Mouse (Mus musculus) CH12.LX (cell line): ENCODE results near the gene Ptgir. TPM values are rescaled to one million over a fixed set of nuclear protein-coding genes. Genes with fewer than 3 reads are reported as not detected.

Source experiments
- DNase-seq: peaks from one replicate; pipeline ENCODE4 v3.0.0-alpha.2; 2013; ENCODE audit errors: extremely low read depth
- H3K27ac ChIP-seq: 2 replicates; pipeline ENCODE4 v1.5.1; 2012; ENCODE audit warnings: low read depth, mild to moderate bottlenecking, control low read depth, moderate library complexity; ENCODE audit not compliant: insufficient read depth
- H3K27me3 ChIP-seq: replicated peaks from 2 replicates; pipeline ENCODE3; 2012; ENCODE audit warnings: inconsistent platforms
- H3K36me3 ChIP-seq, 2 experiments: replicated peaks in 1 of 2; 2 replicates each; pipeline versions ENCODE3 to v1.6.1; 2012; ENCODE audit warnings: inconsistent platforms in 1 of 2, low read length in 1 of 2, mild to moderate bottlenecking in 1 of 2, mixed read lengths in 1 of 2, moderate library complexity in 1 of 2; ENCODE audit not compliant: control insufficient read depth in 1 of 2, insufficient read depth in 1 of 2
- H3K4me1 ChIP-seq, 2 experiments: 2 replicates each; pipeline ENCODE4 v1.6.1; 2012; ENCODE audit warnings: inconsistent platforms in 1 of 2, moderate library complexity in 1 of 2; ENCODE audit not compliant: insufficient read depth in 2 of 2, control insufficient read depth in 1 of 2
- H3K4me2 ChIP-seq: 2 replicates; pipeline ENCODE4 v1.6.1; 2012; ENCODE audit warnings: low read depth, mild to moderate bottlenecking, control low read depth; ENCODE audit not compliant: poor library complexity, insufficient read depth, severe bottlenecking
- H3K4me3 ChIP-seq, 3 experiments: fragments of 150-350 bp in 1 of 3; sonication (generic) in 1 of 3; replicated peaks in 1 of 3; 2 replicates each; pipeline versions ENCODE3 to v1.5.1; 2011 to 2012; ENCODE audit warnings: low read depth in 2 of 3, low read length in 2 of 3, mild to moderate bottlenecking in 2 of 3, moderate library complexity in 2 of 3, control low read depth in 1 of 3, improper control_type of control experiment in 1 of 3, inconsistent platforms in 1 of 3, mixed read lengths in 1 of 3; ENCODE audit not compliant: poor library complexity in 1 of 3
- H3K79me2 ChIP-seq: replicated peaks from 2 replicates; pipeline ENCODE4 v1.6.1; 2012; ENCODE audit warnings: mild to moderate bottlenecking, moderate library complexity; ENCODE audit not compliant: control insufficient read depth, poor library complexity, insufficient read depth, severe bottlenecking; ENCODE audit errors: extremely low read depth
- H3K9ac ChIP-seq: 2 replicates; pipeline ENCODE4 v1.6.1; 2012; ENCODE audit warnings: low read depth, mild to moderate bottlenecking, control low read depth, moderate library complexity; ENCODE audit not compliant: insufficient read depth
- H3K9me3 ChIP-seq: replicated peaks from 2 replicates; pipeline ENCODE3; 2012; ENCODE audit warnings: low read length, inconsistent platforms, mixed read lengths
- CHD1 ChIP-seq: IDR thresholded peaks from 2 replicates; pipeline ENCODE4 v1.6.1; 2012; ENCODE audit warnings: low read depth, low read length, improper control_type of control experiment, inconsistent platforms
- CHD2 ChIP-seq: IDR thresholded peaks from 2 replicates; pipeline ENCODE4 v1.6.1; 2011; ENCODE audit warnings: low read length, improper control_type of control experiment
- CTCF ChIP-seq, 2 experiments: IDR thresholded peaks in 1 of 2; conservative IDR thresholded peaks in 1 of 2; 2 replicates each; pipeline ENCODE4 v1.5.1; 2011 to 2012; ENCODE audit warnings: low read depth in 2 of 2, low read length in 2 of 2, improper control_type of control experiment in 1 of 2, inconsistent platforms in 1 of 2, mild to moderate bottlenecking in 1 of 2, moderate library complexity in 1 of 2
- E2F4 ChIP-seq: IDR thresholded peaks from 2 replicates; pipeline ENCODE4 v1.6.1; 2011; ENCODE audit warnings: low read depth, low read length, improper control_type of control experiment; ENCODE audit not compliant: insufficient replicate concordance
- EP300 ChIP-seq: IDR thresholded peaks from 2 replicates; pipeline ENCODE4 v1.6.1; 2011; ENCODE audit warnings: low read length, improper control_type of control experiment
- KAT2A ChIP-seq: IDR thresholded peaks from 2 replicates; pipeline ENCODE4 v1.6.1; 2012; ENCODE audit warnings: low read length, improper control_type of control experiment, inconsistent platforms; ENCODE audit not compliant: insufficient replicate concordance
- MEF2A ChIP-seq: IDR thresholded peaks from 2 replicates; pipeline ENCODE4 v1.6.1; 2014; ENCODE audit warnings: low read depth, mild to moderate bottlenecking, inconsistent platforms, low read length, improper control_type of control experiment, borderline replicate concordance
- NELFE ChIP-seq: IDR thresholded peaks from 2 replicates; pipeline ENCODE4 v1.6.1; 2011; ENCODE audit warnings: low read depth, low read length, improper control_type of control experiment
- NRF1 ChIP-seq: IDR thresholded peaks from 2 replicates; pipeline ENCODE4 v1.6.1; 2014; ENCODE audit warnings: low read depth, mild to moderate bottlenecking, inconsistent platforms, low read length, improper control_type of control experiment, moderate library complexity
- PAX5 ChIP-seq: IDR thresholded peaks from 2 replicates; pipeline ENCODE4 v1.6.1; 2012; ENCODE audit warnings: low read length, inconsistent platforms, mixed read lengths
- POLR2AphosphoS2 ChIP-seq: IDR thresholded peaks from 2 replicates; pipeline ENCODE4 v1.6.1; 2011; ENCODE audit warnings: low read depth, low read length, improper control_type of control experiment
- RAD21 ChIP-seq: IDR thresholded peaks from 2 replicates; pipeline ENCODE4 v1.6.1; 2011; ENCODE audit warnings: low read depth, mild to moderate bottlenecking, low read length, improper control_type of control experiment, moderate library complexity
- RCOR1 ChIP-seq: conservative IDR thresholded peaks from 2 replicates; pipeline ENCODE4 v1.6.1; 2012; ENCODE audit warnings: low read depth, mild to moderate bottlenecking, inconsistent platforms, low read length, improper control_type of control experiment
- SMC3 ChIP-seq: IDR thresholded peaks from 2 replicates; pipeline ENCODE4 v1.6.1; 2011; ENCODE audit warnings: low read depth, low read length, improper control_type of control experiment
- TBP ChIP-seq: conservative IDR thresholded peaks from 2 replicates; pipeline ENCODE4 v1.6.1; 2011; ENCODE audit warnings: low read depth, low read length, improper control_type of control experiment
- UBTF ChIP-seq: IDR thresholded peaks from 2 replicates; pipeline ENCODE4 v1.6.1; 2012; ENCODE audit warnings: low read depth, mild to moderate bottlenecking, inconsistent platforms, low read length, improper control_type of control experiment, moderate library complexity
- ZMIZ1 ChIP-seq: IDR thresholded peaks from 2 replicates; pipeline ENCODE4 v1.6.1; 2012; ENCODE audit warnings: low read depth, mild to moderate bottlenecking, inconsistent platforms, low read length, improper control_type of control experiment
- ZNF384 ChIP-seq: IDR thresholded peaks from 2 replicates; pipeline ENCODE4 v1.6.1; 2012; ENCODE audit warnings: low read depth, low read length, improper control_type of control experiment, inconsistent platforms
- dilution Hi-C: fragments of 300-500 bp; cut with MboI; formaldehyde crosslinking; loops from 2 replicates; pipeline ENCODE4 v1.14.3; 2020; ENCODE audit warnings: low sequenced_read_pairs; ENCODE audit not compliant: extremely low pct_unique_long_range_greater_than_20kb, extremely low pct_ligation_motif_present
- in situ Hi-C: fragments of 300-500 bp; cut with MboI; formaldehyde crosslinking; loops from 3 replicates; pipeline ENCODE4 v1.14.3; 2019; ENCODE audit warnings: low sequenced_read_pairs, low pct_ligation_motif_present, low pct_unique_long_range_greater_than_20kb, mixed read lengths
- polyA plus RNA-seq: library from polyadenylated mRNA; unstranded; fragments of >175 nt; gene quantifications from 2 replicates; pipeline ENCODE4 v1.2.1, GENCODE M21; 2012; ENCODE audit warnings: low read depth; ENCODE audit not compliant: insufficient read length
- total RNA-seq, 2 experiments: library from RNA; depleted of rRNA; stranded (reverse); fragments of 300-350 nt in 1 of 2; fragments of >200 nt in 1 of 2; gene quantifications; 2 replicates each; pipeline ENCODE4 v1.2.3; 2012 to 2014

Gene Ptgir
- total and polyA plus RNA-seq, 3 experiments: 3.8 to 31.1 (median 7.0) TPM

GRCm38 (mm10) chr7:16920818-16921791, 14.8 kb downstream of the Ptgir start:
- peaks cover 41% of the 10 kb centered on the region for H3K79me2 ChIP-seq
- peaks cover 43 to 64% of the 10 kb centered on the region in 2 experiments for H3K36me3 ChIP-seq
- TF ChIP-seq RAD21: no peak
- TF ChIP-seq KAT2A: no peak
- no peak for TF ChIP-seq NELFE
- no peak for TF ChIP-seq SMC3
- no peak for TF ChIP-seq RCOR1
- no peak for TF ChIP-seq CHD2
- TF ChIP-seq E2F4: no peak
- TF ChIP-seq NRF1: no peak
- TF ChIP-seq POLR2AphosphoS2: no peak
- no peak for TF ChIP-seq EP300
- no peak for TF ChIP-seq TBP
- TF ChIP-seq MEF2A: no peak
- no peak for TF ChIP-seq ZNF384
- TF ChIP-seq CTCF (conservative IDR thresholded peaks at IDR 0.05 in 1 of 2, IDR thresholded peaks at IDR 0.05 in 1 of 2; ENCODE audit: low read depth in 2 of 2, low read length in 2 of 2): no peak
- no peak for TF ChIP-seq PAX5
- TF ChIP-seq ZMIZ1: no peak
- dilution Hi-C loops: no loop called here
- H3K9me3 ChIP-seq: no peaks in the 10 kb centered on the region
- DNase-seq: no peak
- H3K27me3 ChIP-seq: no peaks in the 10 kb centered on the region
- H3K4me3 ChIP-seq: no peak overlapping the region
- no peak overlapping the region for H3K4me2 ChIP-seq
- peaks cover 7 to 34% of the 10 kb centered on the region in 2 experiments for H3K4me1 ChIP-seq
- no peak overlapping the region for H3K9ac ChIP-seq
- no peak overlapping the region for H3K27ac ChIP-seq
- in situ Hi-C loops: no loop called here

GRCm38 (mm10) chr7:16921881-16922335, 15.6 kb downstream of the Ptgir start:
- Histone ChIP-seq H3K9me3 (no peaks in the 10 kb centered on the region), H3K9ac (no peak overlapping the region)
- in situ Hi-C loops: no loop called here

More at GRCm38 (mm10) chr7:16921881-16922335, 15.6 kb downstream of the Ptgir start:
- Histone ChIP-seq H3K27ac (no peak overlapping the region), H3K27me3 (no peaks in the 10 kb centered on the region), H3K79me2 (peaks cover 41% of the 10 kb centered on the region), H3K4me2 (peak overlapping the region; percentile 70; the same call in 1 of the 2 replicates), H3K36me3 (peaks cover 35 to 56% of the 10 kb centered on the region in 2 experiments), H3K4me3 (no peak overlapping the region), H3K4me1 (peaks cover 7 to 34% of the 10 kb centered on the region in 2 experiments)
- no peak for DNase-seq
- TF ChIP-seq UBTF (no peak), RCOR1 (no peak), CHD1 (no peak), CTCF (conservative IDR thresholded peaks at IDR 0.05 in 1 of 2, IDR thresholded peaks at IDR 0.05 in 1 of 2; ENCODE audit: low read depth in 2 of 2, low read length in 2 of 2) (no peak)
- dilution Hi-C loops: no loop called here
